Mouse (Mus musculus) thymus, postnatal 10 days (tissue): ENCODE results near the gene Nptx1.

ENCODE experiments used
- DNase-seq, 2 experiments: peaks; one replicate each; pipeline ENCODE4 v3.0.0; 2021; ENCODE audit warnings: low spot score in 2 of 2

Gene Nptx1

GRCm38 (mm10) chr11:119547183-119547921, at the start of gene Nptx1:
Gene Nptx1 (minus strand): TSS chr11:119547753.
- no peak for DNase-seq

- no peak for DNase-seq
These were observed 46.4 kb upstream of the Nptx1 start for GRCm38 (mm10) chr11:119593966-119594365.

GRCm38 (mm10) chr11:119589242-119589641, 41.7 kb upstream of the Nptx1 start:
- no peak for DNase-seq

- peak in 1 of 2 experiments; percentile 14 for DNase-seq
These were observed 39.6 kb upstream of the Nptx1 start for GRCm38 (mm10) chr11:119587112-119587511.

- DNase-seq = no peak
These were observed 39.0 kb upstream of the Nptx1 start for GRCm38 (mm10) chr11:119586511-119586910.

DNA sequence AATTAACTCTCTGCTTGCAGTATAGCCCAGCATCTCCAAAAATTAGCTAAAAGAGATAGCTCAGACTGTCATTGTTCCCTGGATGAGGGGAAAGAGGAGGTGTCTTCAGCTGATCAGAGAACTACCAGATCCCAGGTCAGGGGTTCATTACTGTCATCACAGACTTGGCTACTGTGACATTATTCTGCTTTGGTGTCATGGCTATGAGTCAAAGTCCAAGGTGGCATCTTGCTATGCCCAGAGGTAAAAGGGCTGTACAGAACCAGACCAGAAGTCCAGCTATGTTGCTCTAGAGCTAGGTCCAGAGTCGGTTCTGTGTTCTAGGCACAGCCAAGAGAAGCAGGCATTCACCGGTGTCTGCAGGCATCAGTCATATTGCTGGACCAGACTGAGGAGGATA, 30.2 kb upstream of the Nptx1 start:
- DNase-seq = no peak

DNA sequence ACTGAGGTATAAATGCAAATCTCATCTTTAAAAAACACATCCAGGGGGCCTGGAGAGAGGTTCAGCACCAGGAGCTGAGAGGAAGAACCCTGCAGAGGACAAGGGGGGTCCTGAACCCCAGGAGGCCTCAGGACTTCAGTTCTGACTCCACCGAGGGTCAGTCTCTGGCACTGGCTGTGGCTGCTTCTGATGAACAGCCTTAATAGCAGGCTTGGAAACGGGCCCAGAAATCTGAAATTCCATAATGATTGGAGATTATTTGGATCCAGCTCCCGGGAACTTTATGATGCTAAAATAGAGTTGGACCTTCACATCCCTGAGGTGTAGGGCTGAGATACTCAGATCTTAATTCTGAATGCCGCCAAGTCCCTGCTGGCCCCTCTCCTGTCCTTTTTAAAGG, 29.3 kb upstream of the Nptx1 start:
- no peak for DNase-seq

- no peak for DNase-seq
These were observed 24.9 kb upstream of the Nptx1 start for GRCm38 (mm10) chr11:119572316-119573010.

GRCm38 (mm10) chr11:119566188-119566587, 18.6 kb upstream of the Nptx1 start:
- no peak for DNase-seq

DNA sequence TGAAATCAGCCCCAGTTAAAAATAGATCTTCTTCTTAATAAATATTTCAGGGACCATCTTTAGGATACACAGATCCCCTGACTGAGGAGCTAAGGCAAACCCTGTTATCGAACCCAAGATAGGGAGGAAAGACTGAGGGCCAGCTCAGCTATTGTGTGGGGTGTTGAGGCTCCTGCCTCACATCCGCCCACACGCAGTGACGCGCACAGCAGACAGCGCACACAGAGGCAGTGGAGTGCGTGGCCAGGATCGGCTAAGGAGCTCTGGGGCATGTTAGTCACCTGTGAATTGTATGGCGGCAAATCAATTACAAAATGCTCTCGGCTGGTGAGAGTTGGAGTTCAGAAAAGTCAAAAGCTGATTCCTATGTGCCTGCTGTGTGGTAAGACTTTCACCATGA, 18.1 kb upstream of the Nptx1 start:
- DNase-seq = no peak

DNA sequence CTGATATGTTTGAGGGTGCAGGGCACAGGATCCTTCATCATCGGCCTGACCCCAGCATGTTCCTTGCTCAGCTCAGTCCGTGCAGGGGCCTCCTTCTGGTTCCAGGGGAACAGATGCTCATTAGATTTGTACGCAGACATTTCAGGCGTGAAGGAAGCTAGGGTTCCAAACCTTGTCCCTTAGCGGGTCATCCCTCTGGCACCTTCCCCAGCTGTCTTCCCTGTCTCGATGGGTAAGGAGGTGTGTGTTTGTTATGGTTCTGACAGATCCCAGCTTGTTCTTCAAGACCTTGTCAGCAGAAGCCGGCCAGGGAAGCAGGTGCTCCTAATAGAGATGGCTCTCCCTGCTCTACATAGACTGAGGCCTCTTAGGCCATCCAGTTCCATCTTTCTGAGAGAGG, 17.5 kb upstream of the Nptx1 start:
- DNase-seq = no peak

GRCm38 (mm10) chr11:119564383-119564782, 16.8 kb upstream of the Nptx1 start:
- DNase-seq = no peak

GRCm38 (mm10) chr11:119563166-119563565, 15.6 kb upstream of the Nptx1 start:
- no peak for DNase-seq

- DNase-seq = no peak
These were observed 14.7 kb upstream of the Nptx1 start for GRCm38 (mm10) chr11:119562286-119562685.

DNA sequence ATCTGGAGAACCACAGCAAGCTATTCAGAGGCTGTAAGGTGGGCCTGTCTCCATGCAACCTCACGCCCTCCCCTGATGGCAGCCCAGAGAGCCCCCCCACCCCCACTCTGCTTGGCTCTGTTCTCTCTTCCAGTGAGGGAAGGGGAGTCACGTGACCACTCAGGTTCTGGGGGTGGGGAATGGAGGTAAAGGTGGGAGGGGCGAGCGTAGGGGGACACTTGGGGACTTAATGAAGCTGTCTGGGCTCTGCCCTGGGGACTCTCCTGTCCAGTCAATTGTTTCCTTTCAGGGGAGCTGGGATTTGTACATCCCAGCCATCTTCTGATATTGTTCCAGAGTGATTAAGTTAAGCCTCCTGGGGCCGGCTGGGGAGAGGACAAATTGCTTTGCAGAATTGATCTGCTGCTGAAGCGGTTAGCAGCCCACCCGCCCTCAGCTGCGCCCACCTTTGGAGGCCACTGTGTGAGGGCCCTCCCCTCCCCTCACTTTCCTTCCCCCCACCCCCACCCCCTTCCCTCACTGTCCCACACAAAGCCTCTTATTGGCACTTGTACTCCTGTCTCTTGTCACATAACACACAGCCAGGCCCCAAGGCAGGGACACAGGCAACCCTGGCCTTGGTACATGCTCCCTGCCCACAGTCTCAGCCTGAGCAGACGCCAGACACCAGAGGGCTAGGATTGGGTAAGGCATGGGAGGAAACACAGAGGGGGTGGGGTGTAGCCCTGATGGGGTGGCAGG, 11.5 kb upstream of the Nptx1 start:
- DNase-seq = no peak

GRCm38 (mm10) chr11:119557940-119558869, 10.7 kb upstream of the Nptx1 start:
- no peak for DNase-seq

DNA sequence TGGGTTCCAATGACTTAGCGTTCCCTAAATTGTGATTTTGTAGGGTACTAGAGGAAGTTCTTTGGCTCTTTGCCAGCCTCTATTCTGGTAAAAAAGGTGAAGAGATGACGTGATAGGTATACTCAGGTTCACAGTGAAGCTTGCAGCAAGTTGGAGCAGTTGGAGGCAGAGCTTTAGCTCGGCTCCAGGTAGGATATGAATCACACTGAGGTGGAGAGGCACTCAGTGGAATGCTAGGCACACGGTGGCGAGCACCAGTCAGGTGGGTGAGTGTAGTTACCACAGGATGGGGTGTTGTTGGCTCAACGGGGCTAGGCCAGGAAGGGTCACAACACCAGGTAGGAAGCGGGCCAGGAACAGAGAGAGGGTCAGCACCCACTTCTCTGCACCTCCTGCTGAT, 7.6 kb upstream of the Nptx1 start:
- no peak for DNase-seq

DNA sequence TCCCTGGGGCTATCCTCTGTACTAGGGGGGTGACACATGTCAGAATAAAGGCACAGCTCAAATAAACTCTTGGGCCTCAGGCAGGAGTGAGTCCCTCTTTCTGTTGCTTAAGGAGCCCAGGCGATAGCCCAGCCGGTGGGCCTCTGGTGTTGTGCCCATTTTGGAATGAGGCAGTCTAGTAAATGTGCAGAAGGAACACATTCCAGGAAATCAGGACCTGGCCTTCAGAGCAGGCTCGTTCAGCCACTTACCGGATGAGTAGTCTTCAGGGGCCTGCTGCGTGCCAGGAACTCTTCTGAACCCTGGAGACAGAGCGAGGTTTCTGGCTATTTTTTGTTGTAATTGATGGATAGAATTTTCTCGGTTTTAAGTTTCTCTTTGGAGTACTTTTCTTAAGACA, 7.2 kb upstream of the Nptx1 start:
- DNase-seq = no peak

DNA sequence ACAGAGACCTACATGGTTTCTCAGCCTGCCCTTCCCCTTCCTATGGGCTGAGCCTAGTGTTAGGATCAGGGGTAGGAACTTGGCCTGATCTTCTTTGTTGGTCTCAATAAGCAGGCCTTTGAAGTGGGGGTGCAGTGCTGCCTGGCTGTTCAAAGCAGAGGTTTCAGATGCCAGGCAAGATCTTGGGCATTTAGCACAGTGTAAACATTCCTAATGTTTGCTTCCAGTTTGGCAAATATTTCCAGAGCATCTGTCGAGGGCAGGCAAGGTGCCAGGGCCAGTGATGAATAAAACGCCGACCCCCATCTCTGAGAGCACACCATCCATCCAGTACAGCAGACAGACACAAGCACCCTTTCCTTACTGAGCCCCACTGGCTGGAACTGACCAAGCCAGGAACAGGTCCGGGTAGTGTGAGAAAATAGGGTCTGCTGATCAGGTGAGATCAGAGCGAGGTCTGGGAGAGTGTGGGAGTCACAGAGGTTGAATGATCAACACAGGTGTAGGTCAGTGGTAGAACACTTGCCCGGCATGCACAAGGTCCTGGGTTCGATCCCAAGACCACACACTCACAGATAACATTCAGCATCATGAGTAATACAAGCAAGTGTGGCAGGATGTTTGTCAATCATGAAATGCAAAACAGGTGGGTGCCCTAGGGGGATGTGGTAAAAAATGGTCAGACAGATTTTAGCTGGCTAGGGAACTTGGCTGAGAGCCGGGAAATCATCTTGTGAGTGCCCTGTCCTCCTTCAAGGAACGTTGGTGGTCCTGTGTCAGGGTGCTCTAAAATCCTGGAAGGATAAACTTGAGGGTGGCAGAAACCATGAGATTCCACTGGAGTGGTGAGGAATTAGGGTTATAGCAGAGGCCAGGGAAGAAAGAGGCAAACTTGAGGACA, 5.6 kb upstream of the Nptx1 start:
- DNase-seq = no peak

DNA sequence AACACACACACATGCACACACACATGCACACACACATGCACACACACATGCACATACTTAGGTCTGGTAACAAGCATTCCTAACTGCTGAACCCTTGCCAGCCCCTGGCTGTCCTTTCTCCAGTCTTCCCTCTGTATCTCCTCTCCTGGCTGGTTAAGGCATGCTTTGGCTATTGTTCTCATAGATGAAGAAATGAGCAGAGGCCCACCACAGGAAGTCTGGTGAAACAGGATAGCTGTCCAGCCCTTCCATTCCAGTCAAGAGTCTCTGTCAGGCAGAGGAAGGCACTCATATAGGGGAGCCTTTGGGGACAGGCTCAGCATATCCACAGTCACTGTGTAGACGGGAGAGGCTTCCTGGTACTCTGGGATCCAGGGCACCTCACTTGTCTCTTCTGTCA, 4.7 kb upstream of the Nptx1 start:
- DNase-seq = no peak

DNA sequence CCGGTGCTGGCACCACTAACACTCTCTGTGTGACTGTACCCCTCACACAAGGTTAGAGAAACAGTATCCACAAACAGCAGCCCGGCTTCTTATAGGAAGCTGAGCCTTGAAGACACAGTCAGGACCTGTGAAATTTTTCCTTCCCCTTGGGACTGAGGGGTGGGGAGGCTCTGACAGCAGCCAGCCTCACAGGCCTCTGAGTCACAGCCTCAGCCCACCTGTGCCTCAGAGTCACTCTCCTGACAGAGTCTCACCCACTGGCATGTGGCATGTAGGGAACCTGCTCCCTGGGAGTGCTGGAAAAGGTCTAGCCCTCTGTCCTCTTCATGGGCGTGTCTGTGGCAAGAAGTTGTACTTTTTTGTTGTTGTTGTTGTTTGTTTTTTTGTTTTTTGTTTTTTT, 3.9 kb upstream of the Nptx1 start:
- DNase-seq = no peak
